Comparison of ENCODE assay signal across 9 mouse cellular contexts in the genomic region with DNA sequence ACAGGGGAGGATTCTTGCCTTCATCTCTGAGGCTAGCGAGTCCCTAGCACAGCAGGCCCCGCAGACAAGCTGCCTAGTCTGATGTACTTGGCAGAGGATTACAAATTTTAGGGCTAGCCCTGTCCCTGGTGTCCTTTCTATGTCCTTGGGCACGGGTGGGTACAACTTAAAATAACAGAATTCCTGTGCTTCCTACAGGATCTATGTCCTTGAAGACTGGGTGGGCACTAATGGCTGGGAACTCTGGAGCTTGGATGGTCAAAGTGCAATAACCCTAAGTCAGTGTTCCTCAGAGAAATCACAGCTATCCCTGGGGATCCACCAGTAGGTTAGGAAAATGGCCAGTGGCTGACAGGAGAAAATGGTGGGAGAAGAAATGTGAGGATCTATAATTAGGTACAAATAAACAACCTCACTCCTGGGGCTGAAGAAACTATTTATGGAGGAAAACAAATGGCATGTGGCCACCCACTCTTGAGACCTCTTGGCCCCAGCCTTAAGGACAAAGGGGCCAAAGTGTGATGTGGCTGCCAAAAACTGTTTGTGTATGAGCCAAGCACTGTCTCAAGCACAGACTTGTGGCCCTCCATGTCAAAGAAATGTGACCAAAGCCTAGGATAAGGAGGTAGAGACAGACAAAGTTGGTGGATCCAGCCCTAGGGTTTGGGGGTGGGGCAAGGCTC. TPM values are rescaled to one million over a fixed set of nuclear protein-coding genes. Genes with fewer than 3 reads are reported as not detected.
DNase-seq lines count a peak whose midpoint lies in the region; ATAC-seq and TF ChIP-seq lines count a peak whose summit lies in the region.
"Had no signal": no experiment of that assay in that cellular context is flagged by ENCODE, and none has a peak within 500 bp of the region (broad histone marks: within the 10 kb centered on the region; RNA-seq: fewer than 3 reads in every experiment).

No protein-coding gene starts in this region.

- peak overlapping the region; percentile 33; the same call in 1 of the 2 replicates for H3K9ac ChIP-seq in midbrain, embryonic 16.5 days (ENCODE audit: low read depth, low read length)
- no peak overlapping the region; the same call in 1 of the 2 replicates for H3K9ac ChIP-seq in midbrain, embryonic 11.5 days (ENCODE audit: low read length)
- H3K9ac ChIP-seq: midbrain, embryonic 12.5 days had no signal

- no peak overlapping the region for H3K4me3 ChIP-seq in midbrain, embryonic 16.5 days (ENCODE audit: low read depth, low read length)
- no peak overlapping the region for H3K4me3 ChIP-seq in midbrain, embryonic 11.5 days (ENCODE audit: low read depth, low read length)
- no peak overlapping the region for H3K4me3 ChIP-seq in small intestine, adult 2 months (ENCODE audit: low read depth, low read length)
- H3K4me3 ChIP-seq: midbrain, embryonic 12.5 days had no signal

- peaks cover 61% of the 10 kb centered on the region for H3K4me1 ChIP-seq in midbrain, embryonic 16.5 days (ENCODE audit: control insufficient read depth, insufficient read depth, low read length)
- peaks cover 29% of the 10 kb centered on the region for H3K4me1 ChIP-seq in midbrain, embryonic 11.5 days (ENCODE audit: control insufficient read depth, insufficient read depth, low read length)
- peaks cover 33% of the 10 kb centered on the region for H3K4me1 ChIP-seq in small intestine, adult 2 months (ENCODE audit: control insufficient read depth, insufficient read depth, insufficient read length, low read length)

- no peaks in the 10 kb centered on the region for H3K36me3 ChIP-seq in midbrain, embryonic 16.5 days (ENCODE audit: control insufficient read depth, insufficient read depth, low read length)
- no peaks in the 10 kb centered on the region for H3K36me3 ChIP-seq in midbrain, embryonic 11.5 days (ENCODE audit: control insufficient read depth, insufficient read depth, low read length)
- H3K36me3 ChIP-seq in small intestine, adult 2 months (ENCODE audit: control insufficient read depth, insufficient read depth, low read length) = 0 out of 2 replicates have a peak, but pooled peaks cover 2% of the 10 kb centered on the region

- peak overlapping the region; percentile 6; the same call in 1 of the 2 replicates for H3K4me2 ChIP-seq in midbrain, embryonic 16.5 days (ENCODE audit: low read length)
- H3K4me2 ChIP-seq in midbrain, embryonic 11.5 days = no peak overlapping the region

- TF ChIP-seq CTCF in small intestine, adult 2 months (IDR thresholded peaks at IDR 0.05; ENCODE audit: extremely low read depth, insufficient read length, insufficient replicate concordance, low read depth, low read length) = no peak

- ATAC-seq in midbrain, embryonic 16.5 days = no peak
- ATAC-seq in midbrain, embryonic 11.5 days (ENCODE audit: low FRiP score) = no peak

- no peak overlapping the region for H3K27ac ChIP-seq in midbrain, embryonic 16.5 days (ENCODE audit: low read length)
- H3K27ac ChIP-seq in midbrain, embryonic 11.5 days (ENCODE audit: low read depth, low read length) = no peak overlapping the region
- H3K27ac ChIP-seq in small intestine, adult 2 months (ENCODE audit: insufficient read depth, low read depth, low read length) = peak overlapping the region; percentile 18; the same call in 1 of the 2 replicates
- H3K27ac ChIP-seq: midbrain, embryonic 12.5 days had no signal

- H3K27me3 ChIP-seq in midbrain, embryonic 16.5 days (ENCODE audit: control insufficient read depth, insufficient read depth, low read depth, low read length) = no peaks in the 10 kb centered on the region
- no peaks in the 10 kb centered on the region for H3K27me3 ChIP-seq in midbrain, embryonic 11.5 days (ENCODE audit: control insufficient read depth, insufficient read depth, low read length)
- no peaks in the 10 kb centered on the region for H3K27me3 ChIP-seq in small intestine, adult 2 months (ENCODE audit: control insufficient read depth, insufficient read depth, low read length)
- H3K27me3 ChIP-seq: midbrain, embryonic 12.5 days had no signal

- 85% methylated on average over 3 of the region's 3 CpGs for WGBS in midbrain, embryonic 16.5 days
- WGBS in midbrain, embryonic 11.5 days = 93% methylated on average over 3 of the region's 3 CpGs
- WGBS in small intestine, adult 2 months = 66% methylated on average over 3 of the region's 3 CpGs

- no peaks in the 10 kb centered on the region for H3K9me3 ChIP-seq in midbrain, embryonic 16.5 days (replicated peaks; ENCODE audit: control insufficient read depth, low read length, poor library complexity, severe bottlenecking)
- H3K9me3 ChIP-seq in midbrain, embryonic 11.5 days (ENCODE audit: control insufficient read depth, low read length) = no peaks in the 10 kb centered on the region
- H3K9me3 ChIP-seq: midbrain, embryonic 12.5 days had no signal

- DNase-seq in gastrocnemius, postnatal 25 days = peak; percentile 43
- DNase-seq in gastrocnemius, postnatal 10 days = no peak
- no peak for DNase-seq in midbrain, embryonic 11.5 days (ENCODE audit: low spot score, missing footprints)
- peak; percentile 48 for DNase-seq in kidney, postnatal 14 days
- no peak for DNase-seq in urinary bladder, postnatal 10 days (ENCODE audit: low spot score)
- no peak for DNase-seq in ovary, postnatal 10 days (ENCODE audit: low spot score)

- TF ChIP-seq POLR2A in small intestine, adult 2 months (IDR thresholded peaks at IDR 0.05; ENCODE audit: low read depth, low read length) = no peak

RNA-seq across cellular contexts. Expression of gene Rab11b, which starts 4.1 kb away (rescaled TPM):
- 100 to 1,000 TPM; 125 to 136 TPM for total RNA-seq in gastrocnemius, postnatal 25 days (2021)
- total RNA-seq in gastrocnemius, postnatal 10 days (2021) = 100 to 1,000 TPM; 166 to 186 TPM
- polyA plus RNA-seq in midbrain, embryonic 16.5 days (2015; fragmentation: Nextera tagmentation; extraction: Ambion mirVana) = 503 and 519 TPM in 2 replicates
- 295 and 314 TPM in 2 replicates for polyA plus RNA-seq in midbrain, embryonic 11.5 days (2014; fragmentation: Nextera tagmentation; extraction: Ambion mirVana)
- polyA plus RNA-seq in small intestine, adult 2 months (2012; rRNA removed) = 171 and 431 TPM in 2 replicates

RNA-seq across cellular contexts. Expression of gene Angptl4, which starts 25.4 kb away (rescaled TPM):
- 10 to 100 TPM in 1 of 2 experiments, 1 to 10 TPM in 1; 8.1 to 13.3 TPM for total RNA-seq in gastrocnemius, postnatal 25 days (2021)
- total RNA-seq in gastrocnemius, postnatal 10 days (2021) = 10 to 100 TPM; 22.7 to 36.0 TPM
- 16.8 and 17.4 TPM in 2 replicates for polyA plus RNA-seq in midbrain, embryonic 16.5 days (2015; fragmentation: Nextera tagmentation; extraction: Ambion mirVana)
- 20.6 and 21.4 TPM in 2 replicates for polyA plus RNA-seq in midbrain, embryonic 11.5 days (2014; fragmentation: Nextera tagmentation; extraction: Ambion mirVana)
- polyA plus RNA-seq in small intestine, adult 2 months (2012; rRNA removed) = 14.7 and 57.3 TPM in 2 replicates

RNA-seq across cellular contexts. Expression of gene March2, which starts 37.8 kb away (rescaled TPM):
- total RNA-seq in gastrocnemius, postnatal 25 days (2021) = 10 to 100 TPM; 89.8 to 90.4 TPM
- total RNA-seq in gastrocnemius, postnatal 10 days (2021) = 10 to 100 TPM; 73.2 to 77.9 TPM
- polyA plus RNA-seq in midbrain, embryonic 16.5 days (2015; fragmentation: Nextera tagmentation; extraction: Ambion mirVana) = 62.9 and 74.6 TPM in 2 replicates
- 37.3 and 39.0 TPM in 2 replicates for polyA plus RNA-seq in midbrain, embryonic 11.5 days (2014; fragmentation: Nextera tagmentation; extraction: Ambion mirVana)
- 43.7 and 60.9 TPM in 2 replicates for polyA plus RNA-seq in small intestine, adult 2 months (2012; rRNA removed)

RNA-seq across cellular contexts. Expression of gene Kank3, which starts 54.1 kb away (rescaled TPM):
- total RNA-seq in gastrocnemius, postnatal 25 days (2021) = 10 to 100 TPM; 18.5 to 20.7 TPM
- total RNA-seq in gastrocnemius, postnatal 10 days (2021) = 10 to 100 TPM; 27.6 to 33.3 TPM
- 49.0 and 52.6 TPM in 2 replicates for polyA plus RNA-seq in midbrain, embryonic 16.5 days (2015; fragmentation: Nextera tagmentation; extraction: Ambion mirVana)
- polyA plus RNA-seq in midbrain, embryonic 11.5 days (2014; fragmentation: Nextera tagmentation; extraction: Ambion mirVana) = 18.3 and 23.9 TPM in 2 replicates
- 20.6 and 21.1 TPM in 2 replicates for polyA plus RNA-seq in small intestine, adult 2 months (2012; rRNA removed)

Comparison
In these comparisons a context has a peak if more than half of its experiments do, and no peak if none do; other contexts are left out.
1. DNase-seq: peak in gastrocnemius, postnatal 25 days (single experiment) and kidney, postnatal 14 days (single experiment); none in gastrocnemius, postnatal 10 days (single experiment), midbrain, embryonic 11.5 days (single experiment), urinary bladder, postnatal 10 days (single experiment) and ovary, postnatal 10 days (single experiment).